Mouse (Mus musculus): ENCODE measurements around the gene Med12. TPM values are rescaled to one million over a fixed set of nuclear protein-coding genes. Genes with fewer than 3 reads are reported as not detected.
"Not testable (repeated sequence)": the region's sequence is repeated elsewhere in the genome, so short reads cannot be mapped to it uniquely, and the experiment has no call there.

Med12 gene
- polyA plus RNA-seq, 1 experiment from 2014 or later: 39.4 TPM

DNA sequence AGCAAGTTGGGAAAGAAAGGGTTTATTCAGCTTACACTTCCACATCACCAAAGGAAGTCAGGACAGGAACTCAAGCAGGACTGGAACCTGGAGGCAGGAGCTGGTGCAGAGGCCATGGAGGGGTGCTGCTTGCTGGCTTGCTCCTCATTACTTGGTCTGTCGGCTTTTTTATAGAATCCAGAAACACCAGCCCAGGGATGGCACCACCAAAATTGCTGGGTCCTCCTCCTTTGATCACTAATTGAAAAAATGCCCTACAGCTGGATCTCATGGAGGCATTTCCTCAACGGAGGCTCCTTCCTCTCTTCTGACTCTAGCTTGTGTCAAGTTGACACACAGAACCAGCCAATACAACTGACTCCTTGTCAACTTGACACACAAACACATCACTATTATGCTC, 69.0 kb downstream of the Med12 start:
- not testable (repeated sequence) for H3K27ac ChIP-seq; ATAC-seq (ENCODE audit: insufficient number of reproducible peaks, insufficient read depth, low FRiP score, low TSS enrichment); H3K36me3 ChIP-seq; H3K4me3 ChIP-seq; H3K4me2 ChIP-seq (replicated peaks); H3K9ac ChIP-seq; H3K4me1 ChIP-seq; H3K27me3 ChIP-seq; H3K9me3 ChIP-seq
- WGBS: 37% methylated on average over 2 of the region's 2 CpGs

DNA sequence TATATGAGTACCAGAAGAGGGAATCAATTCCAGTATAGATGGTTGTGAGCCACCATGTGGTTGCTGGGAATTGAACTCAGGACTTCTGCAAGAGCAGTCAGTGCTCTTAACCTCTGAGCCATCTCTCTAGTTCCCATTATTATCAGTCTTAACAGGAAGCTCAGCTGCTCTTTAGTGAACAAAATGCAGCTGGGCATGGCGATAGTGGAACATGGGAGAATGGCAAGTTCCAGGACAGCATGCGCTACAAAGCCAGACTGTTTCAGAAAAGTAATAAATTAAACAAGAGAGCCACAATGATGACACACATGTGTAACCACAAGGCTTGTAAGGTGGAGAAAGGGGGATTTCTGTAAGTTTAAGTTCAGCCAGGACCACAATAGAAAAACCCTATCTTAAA, 71.6 kb downstream of the Med12 start:
- WGBS: 93% methylated on average over 2 of the region's 2 CpGs
- Histone ChIP-seq H3K27ac (no peak overlapping the region), H3K36me3 (no peaks in the 10 kb centered on the region), H3K9ac (no peak overlapping the region), H3K4me3 (no peak overlapping the region), H3K4me2 (replicated peaks) (no peak overlapping the region), H3K9me3 (no peaks in the 10 kb centered on the region), H3K27me3 (no peaks in the 10 kb centered on the region), H3K4me1 (no peaks in the 10 kb centered on the region)
- ATAC-seq (ENCODE audit: insufficient number of reproducible peaks, insufficient read depth, low FRiP score, low TSS enrichment): no peak

DNA sequence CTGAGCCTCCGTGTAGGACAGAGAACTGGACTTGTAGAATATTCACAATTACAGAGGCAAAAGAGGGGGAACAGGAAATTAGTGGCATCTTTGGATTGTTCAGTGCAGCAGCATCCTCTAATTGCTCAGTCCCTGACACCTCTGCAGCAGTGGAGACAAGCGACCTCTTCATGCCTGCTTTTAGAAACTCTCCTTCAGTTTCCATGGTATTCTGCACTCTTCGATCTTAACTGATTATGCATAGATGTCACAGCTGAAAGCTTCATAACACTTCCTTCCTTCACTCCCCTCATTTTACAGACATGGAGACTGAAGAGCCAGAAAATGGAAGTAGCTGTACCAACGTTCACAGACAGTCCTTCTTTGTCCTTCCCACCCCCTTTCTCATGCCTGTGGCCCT, 72.6 kb downstream of the Med12 start:
- Histone ChIP-seq H3K9ac (no peak overlapping the region), H3K9me3 (no peaks in the 10 kb centered on the region), H3K4me3 (no peak overlapping the region), H3K4me2 (replicated peaks) (no peak overlapping the region), H3K27me3 (no peaks in the 10 kb centered on the region), H3K36me3 (no peaks in the 10 kb centered on the region), H3K27ac (no peak overlapping the region), H3K4me1 (no peaks in the 10 kb centered on the region)
- 59% methylated on average over 4 of the region's 4 CpGs for WGBS
- ATAC-seq (ENCODE audit: insufficient number of reproducible peaks, insufficient read depth, low FRiP score, low TSS enrichment): no peak

Other genes with a start within 250 kb of the Med12 start
- 0.18 TPM in 1 of 2 replicates, not detected in the other for gene Tex11, start 214.4 kb upstream of the Med12 start, polyA plus RNA-seq (2016; fragmentation: Nextera tagmentation; extraction: Ambion mirVana)
- 1.5 TPM in 2 replicates for gene Slc7a3, start 188.0 kb upstream of the Med12 start, polyA plus RNA-seq (2016; fragmentation: Nextera tagmentation; extraction: Ambion mirVana)
- 56.7 and 57.2 TPM in 2 replicates for gene Snx12, start 51.5 kb upstream of the Med12 start, polyA plus RNA-seq (2016; fragmentation: Nextera tagmentation; extraction: Ambion mirVana)
- gene Foxo4, start 19.5 kb upstream of the Med12 start, polyA plus RNA-seq (2016; fragmentation: Nextera tagmentation; extraction: Ambion mirVana): 2.6 and 3.4 TPM in 2 replicates
- not detected in 2 replicates for gene Gm614, start 10.0 kb upstream of the Med12 start, polyA plus RNA-seq (2016; fragmentation: Nextera tagmentation; extraction: Ambion mirVana)
- 5.4 and 5.5 TPM in 2 replicates for gene Il2rg, start 5.8 kb upstream of the Med12 start, polyA plus RNA-seq (2016; fragmentation: Nextera tagmentation; extraction: Ambion mirVana)
- gene Gm20489, start 5.0 kb upstream of the Med12 start, polyA plus RNA-seq (2016; fragmentation: Nextera tagmentation; extraction: Ambion mirVana): not detected in 2 replicates
- gene Nlgn3, start 25.1 kb downstream of the Med12 start, polyA plus RNA-seq (2016; fragmentation: Nextera tagmentation; extraction: Ambion mirVana): 15.3 and 18.0 TPM in 2 replicates
- not detected in 2 replicates for gene Gjb1, start 102.3 kb downstream of the Med12 start, polyA plus RNA-seq (2016; fragmentation: Nextera tagmentation; extraction: Ambion mirVana)
- gene Zmym3, start 146.8 kb downstream of the Med12 start, polyA plus RNA-seq (2016; fragmentation: Nextera tagmentation; extraction: Ambion mirVana): 40.9 and 46.0 TPM in 2 replicates
- 527 and 544 TPM in 2 replicates for gene Nono, start 155.3 kb downstream of the Med12 start, polyA plus RNA-seq (2016; fragmentation: Nextera tagmentation; extraction: Ambion mirVana)
- gene Itgb1bp2, start 175.1 kb downstream of the Med12 start, polyA plus RNA-seq (2016; fragmentation: Nextera tagmentation; extraction: Ambion mirVana): 7.2 and 7.9 TPM in 2 replicates